Mouse (Mus musculus): ENCODE measurements at regions not wholly inside any gene's neighbourhood (a gene's known extent, or its start where the extent isn't known, plus 50 kb on each side); places are given as distances from the start of the nearest gene placed in this dataset.

GRCm38 (mm10) chr11:48436712-48437111 lies 363.4 kb upstream of the Rack1 start:
- in situ Hi-C loops (cut with MboI, MseI) = no loop called here

GRCm38 (mm10) chr11:48431316-48431715 lies 368.8 kb upstream of the Rack1 start:
- in situ Hi-C loops (cut with MboI, MseI) = no loop called here

- in situ Hi-C loops (cut with MboI, MseI) = no loop called here
These were observed 372.7 kb upstream of the Rack1 start for GRCm38 (mm10) chr11:48427423-48427822.

GRCm38 (mm10) chr11:48426446-48426845 lies 373.7 kb upstream of the Rack1 start:
- in situ Hi-C loops (cut with MboI, MseI) = no loop called here

- in situ Hi-C loops (cut with MboI, MseI) = no loop called here
These were observed 381.9 kb upstream of the Rack1 start for GRCm38 (mm10) chr11:48418066-48418756.

GRCm38 (mm10) chr11:48417615-48418014 lies 382.5 kb upstream of the Rack1 start:
- in situ Hi-C loops (cut with MboI, MseI) = no loop called here

- in situ Hi-C loops (cut with MboI, MseI) = no loop called here
These were observed 402.1 kb upstream of the Rack1 start for GRCm38 (mm10) chr11:48398032-48398431.

- in situ Hi-C loops (cut with MboI, MseI) = no loop called here
These were observed 392.7 kb upstream of the Sgcd start for GRCm38 (mm10) chr11:48381489-48381888.

GRCm38 (mm10) chr11:48378044-48378443 lies 389.3 kb upstream of the Sgcd start:
- in situ Hi-C loops (cut with MboI, MseI) = no loop called here

GRCm38 (mm10) chr11:48377269-48377668 lies 388.5 kb upstream of the Sgcd start:
- in situ Hi-C loops (cut with MboI, MseI) = no loop called here

GRCm38 (mm10) chr11:48351349-48352023 lies 362.7 kb upstream of the Sgcd start:
- in situ Hi-C loops (cut with MboI, MseI) = no loop called here

GRCm38 (mm10) chr11:48314500-48314899 lies 325.7 kb upstream of the Sgcd start:
- in situ Hi-C loops (cut with MboI, MseI) = no loop called here

GRCm38 (mm10) chr11:48295370-48295769 lies 306.6 kb upstream of the Sgcd start:
- in situ Hi-C loops (cut with MboI, MseI) = no loop called here

- in situ Hi-C loops (cut with MboI, MseI) = no loop called here
These were observed 273.7 kb upstream of the Sgcd start for GRCm38 (mm10) chr11:48262492-48262891.

GRCm38 (mm10) chr11:48261089-48261488 lies 272.3 kb upstream of the Sgcd start:
- in situ Hi-C loops (cut with MboI, MseI) = no loop called here

- in situ Hi-C loops (cut with MboI, MseI) = no loop called here
These were observed 262.0 kb upstream of the Sgcd start for GRCm38 (mm10) chr11:48250678-48251317.

GRCm38 (mm10) chr11:48249315-48249714 lies 260.5 kb upstream of the Sgcd start:
- in situ Hi-C loops (cut with MboI, MseI) = no loop called here

- in situ Hi-C loops (cut with MboI, MseI) = no loop called here
These were observed 232.4 kb upstream of the Sgcd start for GRCm38 (mm10) chr11:48221156-48221555.

- in situ Hi-C loops (cut with MboI, MseI) = no loop called here
These were observed 230.4 kb upstream of the Sgcd start for GRCm38 (mm10) chr11:48219157-48219556.

GRCm38 (mm10) chr11:48216762-48217161 lies 228.0 kb upstream of the Sgcd start:
- in situ Hi-C loops (cut with MboI, MseI) = no loop called here

- in situ Hi-C loops (cut with MboI, MseI) = no loop called here
These were observed 197.8 kb upstream of the Sgcd start for GRCm38 (mm10) chr11:48186604-48187003.

GRCm38 (mm10) chr11:48178943-48179342 lies 190.2 kb upstream of the Sgcd start:
- in situ Hi-C loops (cut with MboI, MseI) = no loop called here

GRCm38 (mm10) chr11:48178174-48178573 lies 189.4 kb upstream of the Sgcd start:
- in situ Hi-C loops (cut with MboI, MseI) = no loop called here

Data from regulatory T cell (primary cell).